Mouse (Mus musculus): Measurements from ENCODE around the gene Mef2d.

Mef2d gene

DNA sequence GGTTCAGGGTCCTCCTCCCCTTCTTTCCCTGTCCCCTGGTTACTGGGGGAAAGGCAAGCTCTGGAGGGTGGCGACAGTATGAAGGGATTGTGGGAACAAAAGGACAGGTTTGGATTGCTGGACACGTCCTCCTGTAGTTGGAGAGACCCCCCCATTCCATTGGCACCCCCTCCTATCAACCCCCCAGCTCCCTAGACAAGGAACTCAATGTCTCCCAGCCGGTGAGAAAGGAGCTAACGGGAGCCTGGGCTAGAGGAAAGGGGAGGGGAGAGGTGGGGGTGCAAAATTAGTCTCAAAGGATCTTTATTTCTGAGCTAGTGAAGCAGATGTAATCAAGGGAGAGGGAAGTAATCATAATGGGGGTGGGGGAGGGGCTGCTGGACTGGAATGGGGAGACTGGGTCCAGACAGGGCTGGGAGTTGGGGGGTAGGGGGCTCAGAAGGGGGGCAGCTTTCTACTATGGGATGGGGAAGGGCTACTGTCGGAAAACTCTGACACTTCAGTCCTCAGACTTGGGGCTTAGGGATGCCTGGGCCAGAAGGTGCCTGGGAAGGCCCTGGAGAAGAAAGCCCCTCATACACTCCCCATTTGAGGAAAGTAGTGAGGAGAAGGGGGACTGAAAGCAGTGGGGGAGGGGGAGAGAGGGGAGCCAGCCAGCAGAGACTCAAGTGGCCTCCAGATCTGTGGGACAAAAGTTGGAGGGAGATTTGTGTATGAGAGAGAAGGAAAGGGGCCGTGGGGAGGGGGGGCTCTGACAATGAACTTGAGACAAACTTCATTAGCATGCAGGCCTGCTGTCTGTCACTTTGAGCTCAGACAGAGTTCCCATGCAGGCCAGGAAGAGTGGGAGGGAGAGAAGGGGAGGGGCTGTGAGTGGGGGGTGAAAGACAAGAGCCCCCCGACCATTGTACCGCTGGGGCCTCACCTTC is 63.7 kb downstream of the Mef2d start:
- DNase-seq (ENCODE audit: extremely low spot score, low read depth, low spot score): no peak

DNA sequence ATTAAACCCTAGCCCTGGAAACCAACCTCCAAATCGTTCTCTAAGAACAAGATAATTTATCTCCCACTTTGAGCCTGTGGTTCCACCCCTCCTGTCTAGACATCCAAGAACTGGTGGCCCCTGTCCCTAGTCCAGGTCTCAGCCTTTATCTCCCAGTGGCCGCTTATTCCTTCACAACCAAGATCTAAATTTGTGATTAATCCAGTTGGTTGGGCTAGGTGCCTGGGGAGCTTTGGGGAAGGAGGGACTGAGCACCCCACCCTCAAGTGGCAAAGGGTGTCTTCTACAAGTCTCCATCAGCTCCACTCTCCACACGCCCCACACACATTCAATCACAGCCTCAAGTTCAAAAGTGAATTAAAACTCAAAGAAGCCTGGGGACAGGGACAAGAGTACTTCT is 64.3 kb downstream of the Mef2d start:
- DNase-seq (ENCODE audit: extremely low spot score, low read depth, low spot score): no peak

DNA sequence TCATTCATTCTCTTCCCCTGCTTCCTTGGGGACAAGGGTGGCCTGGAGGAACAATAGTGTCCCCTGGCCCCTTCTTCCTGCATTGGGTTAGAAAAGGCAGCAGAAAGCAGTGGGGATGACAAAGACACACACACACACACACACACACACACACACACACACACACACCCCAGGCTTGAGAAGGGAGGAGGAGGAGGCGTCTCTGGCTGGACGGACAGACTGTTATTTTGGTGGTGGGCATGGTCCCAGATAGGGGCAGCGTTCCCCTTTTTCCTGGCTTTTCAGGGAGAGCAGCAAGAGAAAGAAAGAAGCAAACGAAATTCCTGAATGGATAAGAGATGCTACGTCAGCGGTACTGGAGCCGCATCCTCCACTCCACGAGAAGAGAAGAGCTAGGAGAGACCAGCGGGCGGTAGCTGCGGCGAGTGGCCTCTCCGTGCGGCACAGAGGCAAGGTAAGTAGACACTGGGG is 64.8 kb downstream of the Mef2d start:
- DNase-seq (ENCODE audit: extremely low spot score, low read depth, low spot score): no peak

DNA sequence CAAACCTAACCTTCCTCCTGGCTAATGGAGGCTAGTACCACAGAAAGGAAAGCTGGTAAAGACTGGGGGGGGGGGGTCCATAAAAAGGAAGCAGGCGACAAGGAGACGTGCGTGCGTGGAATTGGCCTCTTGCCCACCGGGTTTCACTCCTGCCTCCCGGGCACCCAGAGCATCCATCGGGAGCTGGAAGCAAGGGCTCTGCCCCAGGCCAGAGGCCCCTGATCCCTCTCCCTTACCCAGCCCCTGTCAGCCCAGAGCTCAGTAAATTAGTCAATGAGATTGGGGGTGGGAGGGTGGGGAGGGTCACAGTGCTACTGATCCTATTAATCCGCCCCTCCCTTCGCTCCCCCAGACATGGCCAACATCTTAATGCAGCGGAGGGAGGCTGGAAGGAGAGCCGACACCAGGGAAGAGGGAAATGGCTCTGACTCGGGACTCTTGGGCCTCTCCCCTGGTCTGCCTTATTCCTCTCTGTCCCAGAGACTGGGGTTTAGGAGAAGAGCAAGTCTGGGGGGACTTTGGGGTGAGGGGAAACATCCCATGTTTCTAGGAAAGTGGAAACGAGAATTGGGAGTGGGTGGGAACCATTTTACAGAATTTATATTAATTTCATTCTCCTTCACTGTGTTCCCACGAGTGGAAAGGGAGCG is 65.4 kb downstream of the Mef2d start:
- no peak for DNase-seq (ENCODE audit: extremely low spot score, low read depth, low spot score)

DNA sequence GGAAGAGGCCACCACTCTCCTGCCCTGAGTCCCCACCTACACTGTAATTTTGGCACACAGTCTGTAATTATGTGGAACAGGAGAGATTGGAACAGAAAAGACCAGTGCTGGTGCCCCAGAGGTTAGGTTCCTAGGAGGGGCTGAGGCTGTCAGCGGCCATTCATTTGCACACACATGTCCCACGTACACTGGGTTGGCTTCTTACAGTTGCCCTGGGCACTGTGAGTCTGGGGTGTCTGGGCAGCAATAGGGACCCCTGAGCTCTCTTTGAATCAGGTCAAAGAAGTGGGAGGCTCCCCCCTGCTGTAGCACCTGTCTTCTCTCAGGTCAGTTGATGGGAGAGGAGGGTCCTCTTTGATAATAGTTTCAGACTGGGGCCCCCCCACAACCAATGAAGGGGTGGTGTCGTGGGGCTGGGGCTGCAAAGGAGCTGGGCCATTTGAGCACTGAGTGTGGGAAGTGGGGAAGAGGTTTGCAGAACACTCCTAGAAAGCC is 66.1 kb downstream of the Mef2d start:
- no peak for DNase-seq (ENCODE audit: extremely low spot score, low read depth, low spot score)

DNA sequence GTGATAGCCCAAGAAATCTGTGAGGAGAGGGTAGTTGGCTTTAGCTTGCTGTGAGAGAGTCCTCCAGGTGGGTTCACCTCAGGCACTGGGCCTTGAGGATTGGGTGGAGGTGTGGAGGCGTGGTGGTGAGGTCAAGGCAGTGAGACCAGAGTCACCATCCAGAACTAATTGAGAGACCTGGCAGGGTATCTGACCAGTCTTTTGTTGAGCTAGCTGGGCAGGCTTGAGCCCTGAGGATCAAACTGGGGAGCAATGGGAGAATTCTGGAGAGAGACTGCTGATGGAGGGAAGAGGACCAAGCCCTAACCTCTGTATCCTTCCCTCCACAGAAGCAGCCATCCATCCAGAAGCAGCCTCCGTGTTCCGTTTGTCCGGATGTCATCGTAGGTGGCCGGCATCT is 67.1 kb downstream of the Mef2d start:
- no peak for DNase-seq (ENCODE audit: extremely low spot score, low read depth, low spot score)

DNA sequence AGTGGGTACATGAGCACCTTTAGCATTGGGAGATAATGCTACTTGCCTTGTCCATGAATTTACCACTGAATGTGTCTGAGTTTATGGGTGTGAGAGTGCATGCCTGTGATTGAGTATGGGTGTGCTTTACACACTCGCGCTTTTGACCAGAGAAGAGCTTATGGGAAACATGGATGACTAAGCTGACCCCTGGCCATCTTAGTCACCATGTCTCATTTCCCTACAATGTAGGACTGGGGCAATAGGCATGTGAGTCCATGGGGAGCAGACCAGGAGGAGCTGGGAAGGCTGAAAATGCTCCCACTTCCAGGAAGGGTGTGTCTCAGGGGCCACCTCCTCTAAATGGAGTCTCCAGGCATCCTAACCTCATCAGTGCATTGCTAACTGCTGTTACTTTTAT is 67.9 kb downstream of the Mef2d start:
- no peak for DNase-seq (ENCODE audit: extremely low spot score, low read depth, low spot score)

DNA sequence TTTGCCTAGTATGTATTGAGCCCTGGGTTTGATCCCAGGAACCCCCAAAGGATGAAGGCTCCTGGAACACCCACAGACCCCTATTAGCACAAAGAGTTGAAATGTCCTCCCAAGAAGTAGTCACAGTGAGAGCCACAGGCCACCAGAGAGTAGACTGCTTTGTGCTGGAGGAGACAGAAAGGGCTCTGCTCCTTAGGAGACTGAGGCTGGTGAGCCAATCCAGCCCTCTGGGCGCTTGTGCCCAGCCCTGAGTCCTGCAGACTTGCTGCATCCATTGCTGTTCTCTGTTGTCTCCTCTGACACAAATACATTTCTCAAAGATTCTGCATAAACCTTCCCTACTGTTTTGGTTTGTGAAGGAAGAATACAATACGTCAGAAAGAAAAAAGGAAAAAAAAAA is 68.7 kb downstream of the Mef2d start:
- no peak for DNase-seq (ENCODE audit: extremely low spot score, low read depth, low spot score)

DNA sequence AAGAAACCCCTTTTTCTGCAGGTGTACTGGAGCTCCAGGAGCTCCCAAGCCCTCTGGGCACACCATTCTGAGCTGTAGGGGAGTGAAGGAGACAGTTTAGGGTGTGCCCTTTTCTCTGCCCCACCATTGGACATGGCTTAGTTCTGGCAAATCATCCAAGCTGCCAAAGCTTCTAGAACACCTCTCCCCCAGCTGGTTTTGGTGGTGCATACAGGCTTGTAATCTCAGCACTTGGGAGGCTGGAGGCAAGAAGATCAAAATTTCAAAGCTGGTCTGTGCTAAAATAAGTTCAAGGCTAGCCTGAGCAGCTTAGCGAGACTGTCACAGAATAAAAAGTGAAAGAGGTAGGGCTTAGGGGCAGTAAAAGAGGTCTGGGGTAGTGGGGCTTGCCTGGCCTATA is 70.2 kb downstream of the Mef2d start:
- no peak for DNase-seq (ENCODE audit: extremely low spot score, low read depth, low spot score)

DNA sequence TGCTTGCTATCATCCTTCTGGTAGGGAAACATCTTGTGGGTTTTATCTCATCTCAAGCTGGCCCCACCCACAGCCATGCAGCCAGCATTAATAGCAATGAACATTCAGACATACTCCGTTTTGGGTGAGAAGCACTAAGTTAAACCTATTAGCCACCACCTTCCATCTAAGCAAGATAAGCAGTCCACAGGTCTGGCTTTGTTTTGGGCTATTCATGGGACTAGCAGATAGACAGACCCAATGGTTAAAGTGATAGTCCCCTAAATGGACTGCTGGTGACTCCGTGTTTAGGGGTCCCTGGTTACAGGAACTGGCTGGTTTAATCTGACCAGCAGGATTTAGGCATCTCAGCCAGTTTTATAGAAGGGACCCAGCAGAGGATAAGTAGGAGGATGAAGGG is 70.8 kb downstream of the Mef2d start:
- DNase-seq (ENCODE audit: extremely low spot score, low read depth, low spot score): no peak

DNA sequence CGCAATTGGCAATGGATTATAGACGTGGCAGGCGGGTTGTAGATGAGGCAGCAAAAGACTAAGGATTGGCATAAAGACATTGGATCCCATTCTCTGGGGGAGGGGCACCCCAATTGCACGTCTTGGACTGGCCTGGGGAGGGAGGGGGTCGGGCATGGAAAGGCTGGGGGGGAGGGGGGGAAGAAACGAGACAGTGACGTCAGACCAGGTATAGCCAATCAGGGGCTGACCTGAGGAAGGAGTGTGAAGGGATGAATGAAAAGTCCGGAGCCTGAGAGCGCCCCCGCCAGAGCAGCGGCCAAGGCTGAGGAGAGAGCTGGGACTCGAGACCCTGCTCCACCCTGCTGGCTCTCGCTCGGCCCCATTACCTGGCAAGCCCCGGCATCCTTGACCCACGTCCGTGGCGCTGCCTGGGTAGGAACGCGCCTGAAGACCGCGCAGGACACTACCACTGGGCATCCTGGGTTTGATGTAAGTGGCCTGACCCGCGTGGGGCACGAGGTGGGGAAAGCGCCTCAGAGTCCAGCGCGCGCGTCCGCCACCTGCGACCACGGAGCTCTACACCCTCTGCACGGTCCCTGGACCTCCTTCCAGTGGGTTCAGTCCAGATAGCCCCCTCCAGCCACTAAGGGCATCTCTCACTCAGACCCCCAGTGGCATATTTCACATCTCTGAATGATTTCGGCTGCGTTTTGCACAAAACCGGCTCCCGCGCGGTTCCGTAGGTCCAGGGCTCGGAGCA is 72.2 kb downstream of the Mef2d start:
- no peak for DNase-seq (ENCODE audit: extremely low spot score, low read depth, low spot score)

DNA sequence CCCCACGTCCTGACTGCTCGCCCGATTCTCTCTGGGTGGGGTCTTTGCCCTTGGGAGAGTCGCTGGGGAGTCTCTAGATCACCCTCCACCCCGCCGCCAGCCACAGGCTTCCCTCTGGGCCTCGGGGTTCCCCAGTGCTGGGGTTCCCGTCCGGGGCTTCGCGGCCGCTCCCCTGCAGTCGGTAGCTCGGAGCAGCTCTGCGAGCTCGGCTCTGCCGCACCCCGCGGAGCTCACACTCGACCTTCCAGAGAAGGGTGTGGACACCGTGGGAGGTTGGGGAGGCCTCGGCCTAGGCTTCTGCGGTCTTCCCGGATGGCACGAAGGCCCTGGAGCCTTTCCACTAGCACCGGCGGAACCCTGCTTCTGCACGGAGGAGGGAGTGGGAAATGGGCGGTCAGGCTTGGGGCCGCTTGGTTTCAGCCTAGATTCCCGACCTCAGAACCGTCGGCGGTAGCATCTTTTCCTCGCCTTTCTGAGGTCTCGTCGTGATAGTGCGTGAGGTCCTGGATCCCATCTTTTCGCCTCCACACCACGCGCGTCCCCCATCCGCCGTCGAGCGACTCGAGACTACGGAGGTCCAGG is 72.9 kb downstream of the Mef2d start:
- DNase-seq (ENCODE audit: extremely low spot score, low read depth, low spot score): no peak

DNA sequence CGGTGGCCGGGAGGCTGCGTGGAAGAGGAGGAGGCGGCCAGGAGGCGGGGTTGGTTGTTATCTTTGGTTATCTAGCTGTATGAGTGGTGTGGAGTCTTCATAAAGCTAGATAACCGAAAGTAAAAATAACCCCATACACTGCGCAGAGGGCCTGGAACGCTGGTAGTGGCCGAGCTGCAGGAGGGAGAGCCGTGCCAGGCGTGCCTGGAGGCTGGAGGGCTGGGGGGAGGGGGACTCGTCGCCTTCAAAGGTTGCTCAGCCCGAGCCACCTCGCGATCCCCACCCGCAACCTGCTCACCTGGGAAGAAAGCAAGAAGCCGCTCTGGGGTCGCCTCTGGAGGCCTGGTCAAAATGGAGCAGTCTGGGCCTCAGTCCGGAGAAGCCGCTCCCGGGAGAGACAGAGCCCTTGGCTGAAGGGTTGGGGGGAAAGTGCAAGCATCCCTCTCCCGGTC is 73.4 kb downstream of the Mef2d start:
- DNase-seq (ENCODE audit: extremely low spot score, low read depth, low spot score): no peak

DNA sequence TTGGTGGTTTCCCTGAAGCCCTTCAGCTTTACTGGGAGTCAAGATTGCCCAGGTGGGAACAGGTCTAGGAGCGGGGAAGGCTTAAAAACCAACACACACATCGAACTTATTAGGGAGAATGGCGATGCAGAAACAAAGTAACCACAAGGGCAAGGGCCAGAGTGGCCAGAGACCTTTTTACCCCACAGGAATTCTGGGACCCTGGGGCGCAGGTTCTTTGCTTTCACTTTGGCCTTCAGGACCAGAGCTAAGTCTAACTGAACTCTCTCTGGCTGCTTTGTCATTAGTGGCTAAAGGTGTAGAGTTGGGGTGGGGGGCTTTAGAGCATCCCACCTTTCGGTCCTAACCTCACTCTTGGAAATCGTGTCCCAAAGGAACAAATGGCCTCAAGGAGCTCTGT is 73.9 kb downstream of the Mef2d start:
- no peak for DNase-seq (ENCODE audit: extremely low spot score, low read depth, low spot score)

DNA sequence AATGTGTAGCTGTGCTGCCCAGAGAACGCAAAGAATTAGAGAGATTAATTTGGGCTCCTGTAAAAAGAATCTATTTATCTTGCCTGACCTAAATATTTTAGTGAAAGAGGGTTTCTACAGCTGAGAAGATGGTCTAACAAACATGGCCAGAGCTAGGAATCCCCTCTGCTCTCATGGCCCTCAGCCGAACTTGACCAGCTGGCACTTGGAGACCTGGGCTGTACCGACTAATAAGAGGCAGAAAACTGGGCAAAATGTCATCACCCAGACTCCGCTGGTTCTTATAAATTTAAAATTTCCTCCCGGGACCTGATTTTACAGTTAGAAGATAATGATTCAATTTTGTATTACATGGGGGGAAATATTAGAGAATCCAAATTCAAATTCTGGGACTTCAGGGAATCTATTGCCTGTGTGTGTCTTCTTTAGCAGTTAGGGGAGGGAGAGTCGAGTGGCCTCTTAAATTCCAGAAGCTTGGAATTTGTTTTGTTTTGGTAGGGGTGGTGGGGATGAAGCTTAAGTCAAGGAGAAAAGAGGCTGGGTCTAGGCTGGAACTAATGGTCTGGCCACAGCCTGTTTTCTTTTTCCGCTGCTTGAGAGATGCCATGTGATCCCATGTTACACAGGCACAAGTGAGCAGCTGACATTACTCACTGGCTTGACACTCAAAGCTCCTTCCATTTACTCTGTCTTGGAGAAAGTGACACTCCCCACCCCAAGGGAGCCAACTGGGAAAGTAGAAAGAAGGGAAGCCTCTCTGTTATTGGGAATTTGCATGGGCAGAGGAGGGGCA is 74.6 kb downstream of the Mef2d start:
- DNase-seq (ENCODE audit: extremely low spot score, low read depth, low spot score): no peak

DNA sequence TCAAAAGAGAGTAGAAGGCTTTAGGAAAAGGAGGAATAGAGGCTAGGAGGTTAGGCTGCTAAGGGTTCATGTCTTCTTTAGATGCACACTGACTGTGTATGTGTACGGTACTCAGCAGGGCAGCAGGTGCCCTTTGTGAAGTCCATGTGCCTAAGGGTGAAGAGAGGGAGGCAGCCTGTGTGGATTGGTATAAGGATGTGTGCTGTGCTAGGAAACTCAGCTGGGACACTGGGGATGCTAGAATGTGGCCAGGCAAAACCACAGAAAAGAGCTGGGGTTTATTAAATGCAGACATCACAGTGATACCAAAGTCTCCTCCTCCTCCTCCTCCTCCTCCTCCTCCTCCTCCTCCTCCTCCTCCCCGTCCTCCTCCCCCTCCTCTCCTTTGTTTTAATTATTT is 75.5 kb downstream of the Mef2d start:
- DNase-seq (ENCODE audit: extremely low spot score, low read depth, low spot score): no peak

DNA sequence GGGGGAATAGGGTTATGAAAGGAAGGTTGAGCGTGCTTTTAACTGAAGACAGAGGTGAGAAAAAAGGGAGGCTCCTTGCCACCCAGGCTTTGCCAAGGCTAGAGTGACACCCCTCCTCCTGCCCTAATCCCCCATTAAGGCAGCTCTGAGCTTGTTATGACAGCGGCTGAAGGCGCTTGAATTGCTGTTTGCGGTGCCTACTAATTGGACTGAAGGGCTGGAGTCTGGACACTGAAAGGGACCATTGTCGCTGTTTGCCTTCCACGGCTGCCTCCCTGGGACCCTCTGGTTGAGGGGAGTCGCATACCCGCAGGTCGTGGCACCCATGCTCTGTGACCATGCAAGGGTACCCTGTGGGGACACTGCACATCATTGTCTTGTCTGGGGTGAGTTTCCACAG is 77.8 kb downstream of the Mef2d start:
- DNase-seq (ENCODE audit: extremely low spot score, low read depth, low spot score): no peak

DNA sequence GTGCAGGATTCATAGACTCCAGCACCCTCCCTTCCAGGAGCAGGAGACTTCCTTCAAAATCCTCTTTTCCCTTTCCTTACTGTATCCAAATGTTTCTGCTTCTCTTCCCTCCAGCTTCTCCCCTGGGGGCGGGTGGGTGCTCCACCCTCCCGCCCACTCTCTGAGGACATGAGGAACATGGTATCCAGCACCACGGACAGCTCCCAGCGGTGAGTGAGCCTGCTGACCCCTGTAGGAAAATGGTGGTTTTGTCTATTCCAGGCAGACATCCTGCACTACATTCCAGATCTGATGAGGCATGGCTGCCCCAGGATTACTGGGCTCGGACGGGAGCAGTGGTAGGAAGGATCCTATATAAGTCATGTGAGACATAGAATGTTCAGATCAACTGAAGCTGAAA is 78.7 kb downstream of the Mef2d start:
- peak; percentile 75 for DNase-seq (ENCODE audit: extremely low spot score, low read depth, low spot score)
